Mouse (Mus musculus) olfactory bulb, adult 2 months (tissue): ENCODE measurements around the gene Tshz2. TPM values are rescaled to one million over a fixed set of nuclear protein-coding genes. Genes with fewer than 3 reads are reported as not detected.

Experiments used
- H3K27ac ChIP-seq: fragments of 200-500 bp; 2 replicates; pipeline ENCODE4 v1.5.1; 2012; ENCODE audit warnings: low read depth, low read length; ENCODE audit not compliant: insufficient read depth
- H3K4me1 ChIP-seq: fragments of 200-500 bp; 2 replicates; pipeline ENCODE4 v1.6.1; 2012; ENCODE audit warnings: low read length; ENCODE audit not compliant: control insufficient read depth, insufficient read depth
- H3K4me3 ChIP-seq: fragments of 200-500 bp; 2 replicates; pipeline ENCODE4 v1.5.1; 2012; ENCODE audit warnings: mild to moderate bottlenecking, low read depth, low read length, moderate library complexity; ENCODE audit not compliant: insufficient read depth
- CTCF ChIP-seq: fragments of 200-500 bp; IDR thresholded peaks from 2 replicates; pipeline ENCODE4 v1.5.1; 2012; ENCODE audit warnings: low read depth, mild to moderate bottlenecking, low read length, moderate library complexity; ENCODE audit not compliant: insufficient read depth
- POLR2A ChIP-seq: fragments of 200-500 bp; IDR thresholded peaks from 2 replicates; pipeline ENCODE4 v1.6.1; 2012; ENCODE audit warnings: mild to moderate bottlenecking, low read depth, low read length, moderate library complexity; ENCODE audit not compliant: insufficient read depth
- WGBS: fragments of 180-500 bp; shearing (Covaris S2); methylation state at CpG from one replicate; pipeline ENCODE4 v1.1.7; 2018; 5-methylcytosine and 5-hydroxymethylcytosine counted together
- polyA plus RNA-seq: library from polyadenylated mRNA; stranded (reverse); fragments of >200 nt; gene quantifications from 2 replicates; pipeline ENCODE4 v1.2.4, GENCODE M21; 2012; ENCODE audit warnings: low replicate concordance; ENCODE audit not compliant: missing spikeins, insufficient read depth, insufficient read length

The Tshz2 gene
- polyA plus RNA-seq, 1 experiment = not detected

DNA sequence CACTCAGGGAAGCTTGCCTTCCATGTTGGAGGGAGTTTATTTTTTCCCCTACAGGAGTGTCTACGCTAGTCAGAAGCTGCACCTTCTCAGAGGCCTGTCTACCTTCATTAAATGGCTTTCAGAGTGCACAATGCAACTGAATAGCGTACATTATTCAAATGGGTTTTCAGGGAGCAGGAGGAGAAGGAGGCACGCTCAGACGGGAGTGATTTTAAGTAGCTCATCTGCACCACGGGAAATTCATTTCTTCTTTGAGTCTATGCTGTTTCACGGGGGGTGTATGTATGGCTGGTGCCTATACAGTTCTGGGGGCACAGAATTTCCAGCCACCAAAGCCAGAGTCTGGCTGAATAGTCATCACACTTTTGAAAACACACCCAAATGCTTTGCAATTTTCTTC is 35.5 kb upstream of the Tshz2 start:
- no peak overlapping the region for H3K27ac ChIP-seq
- 69% methylated on average over 6 of the region's 6 CpGs for WGBS
- H3K4me1 ChIP-seq = no peaks in the 10 kb centered on the region
- H3K4me3 ChIP-seq = no peak overlapping the region
- TF ChIP-seq CTCF = no peak
- TF ChIP-seq POLR2A = no peak

DNA sequence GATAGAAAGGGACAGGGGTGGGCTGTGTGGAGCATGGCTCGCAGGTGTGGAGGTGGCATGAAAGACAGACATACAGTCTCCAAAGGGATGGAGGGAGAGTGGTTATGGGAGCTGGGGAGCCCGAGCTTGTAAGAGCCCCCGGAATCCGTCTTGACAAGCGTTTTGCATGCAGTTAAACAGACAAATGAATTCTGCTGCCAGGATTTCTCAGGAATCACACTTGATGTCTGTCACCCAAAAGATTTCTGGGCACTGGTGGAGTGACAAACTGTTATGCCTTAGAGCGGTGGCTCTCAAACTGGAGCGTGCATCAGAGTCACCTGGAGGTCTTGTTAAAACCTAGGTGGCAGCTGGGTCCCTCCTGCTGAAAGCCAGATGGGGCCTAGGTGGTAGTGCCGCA is 34.8 kb upstream of the Tshz2 start:
- TF ChIP-seq CTCF (no peak), POLR2A (no peak)
- H3K27ac ChIP-seq = no peak overlapping the region
- no peaks in the 10 kb centered on the region for H3K4me1 ChIP-seq
- 90% methylated on average over 8 of the region's 8 CpGs for WGBS
- H3K4me3 ChIP-seq = no peak overlapping the region

DNA sequence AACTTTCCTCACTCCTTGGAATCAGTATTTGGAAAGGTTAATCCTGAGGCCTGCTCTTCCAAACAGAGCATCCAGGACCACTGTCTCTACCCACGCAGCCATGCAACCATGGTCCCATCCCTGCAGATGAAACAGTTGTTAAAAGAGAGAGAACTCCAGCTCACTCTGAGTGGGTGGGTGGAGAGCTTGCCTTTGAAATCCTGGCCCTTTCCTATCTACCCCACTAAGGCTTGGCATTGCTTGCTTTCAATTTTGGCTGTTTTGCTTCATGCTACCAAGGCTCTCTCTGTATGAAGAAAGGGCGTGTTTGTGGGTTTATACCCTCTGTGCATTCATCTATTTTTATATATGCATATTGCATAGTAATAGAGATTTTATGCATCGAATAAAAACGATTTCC is 33.2 kb upstream of the Tshz2 start:
- H3K27ac ChIP-seq = no peak overlapping the region
- no peaks in the 10 kb centered on the region for H3K4me1 ChIP-seq
- H3K4me3 ChIP-seq = no peak overlapping the region
- WGBS = 91% methylated on average over 4 of the region's 4 CpGs
- TF ChIP-seq CTCF = no peak
- TF ChIP-seq POLR2A = no peak

DNA sequence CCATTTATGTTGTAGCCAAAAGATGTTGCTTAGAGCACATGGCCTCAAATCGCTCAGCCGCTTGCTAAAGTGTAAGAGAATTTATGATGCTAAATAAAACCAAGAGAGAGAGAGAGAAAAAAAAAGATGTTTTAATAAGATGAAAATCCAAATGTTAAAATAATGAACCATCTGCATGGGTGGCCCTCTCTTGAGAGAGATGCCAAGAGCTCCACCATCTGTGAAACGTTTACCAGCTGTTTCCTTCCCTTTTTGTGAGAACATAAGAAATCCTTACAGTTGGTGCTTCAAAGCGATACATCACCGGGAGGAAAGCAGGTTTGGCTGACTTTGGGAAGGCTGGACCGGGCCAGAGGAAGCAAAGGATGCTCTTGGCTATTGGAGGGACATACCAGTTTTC is 32.6 kb upstream of the Tshz2 start:
- Histone ChIP-seq H3K4me3 (no peak overlapping the region), H3K27ac (no peak overlapping the region)
- WGBS = 74% methylated on average over 6 of the region's 6 CpGs

DNA sequence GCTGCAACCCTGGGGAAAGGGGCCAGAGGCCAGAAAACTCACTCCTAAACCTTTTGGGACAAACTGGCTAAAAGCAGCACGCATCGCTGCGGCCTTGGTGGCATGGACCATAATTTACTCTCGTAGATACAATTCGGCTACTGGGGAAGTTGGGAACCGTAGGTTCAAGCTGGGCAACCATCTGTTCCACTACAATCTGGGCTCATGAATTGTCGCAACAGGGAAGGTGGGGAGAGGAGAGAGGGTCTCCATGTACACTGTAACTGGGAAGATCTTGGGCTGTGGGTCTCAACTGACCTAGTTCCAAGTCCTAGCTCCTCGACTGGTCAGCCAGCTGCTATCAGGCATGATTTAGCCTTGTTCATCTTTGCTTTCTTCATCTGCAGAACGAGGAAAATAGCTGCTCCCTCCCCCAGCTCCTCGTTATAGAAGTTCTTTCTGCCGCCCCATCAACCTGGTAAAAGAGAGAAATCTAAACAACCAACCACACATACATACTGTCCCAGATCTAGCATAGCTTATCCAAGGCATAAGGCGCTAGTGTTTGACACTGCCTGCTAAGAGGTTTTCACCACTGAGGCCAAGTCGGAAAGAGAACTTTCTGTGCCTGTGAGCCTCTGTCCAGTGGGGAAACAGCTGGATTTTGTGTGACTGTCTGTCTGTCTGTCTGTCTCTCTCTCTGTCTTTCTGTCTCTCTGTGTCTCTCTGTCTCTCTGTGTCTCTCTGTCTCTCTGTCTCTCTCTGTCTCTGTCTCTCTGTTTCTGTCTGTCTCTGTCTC is 25.7 kb upstream of the Tshz2 start:
- Histone ChIP-seq H3K4me1 (peaks cover 2% of the 10 kb centered on the region; the same call in 1 of the 2 replicates), H3K27ac (no peak overlapping the region), H3K4me3 (no peak overlapping the region)
- 83% methylated on average over 13 of the region's 13 CpGs for WGBS
- TF ChIP-seq CTCF = no peak
- TF ChIP-seq POLR2A = no peak

More for the DNA sequence above, 32.6 kb upstream of the Tshz2 start:
- TF ChIP-seq CTCF (no peak), POLR2A (no peak)
- H3K4me1 ChIP-seq = no peaks in the 10 kb centered on the region

DNA sequence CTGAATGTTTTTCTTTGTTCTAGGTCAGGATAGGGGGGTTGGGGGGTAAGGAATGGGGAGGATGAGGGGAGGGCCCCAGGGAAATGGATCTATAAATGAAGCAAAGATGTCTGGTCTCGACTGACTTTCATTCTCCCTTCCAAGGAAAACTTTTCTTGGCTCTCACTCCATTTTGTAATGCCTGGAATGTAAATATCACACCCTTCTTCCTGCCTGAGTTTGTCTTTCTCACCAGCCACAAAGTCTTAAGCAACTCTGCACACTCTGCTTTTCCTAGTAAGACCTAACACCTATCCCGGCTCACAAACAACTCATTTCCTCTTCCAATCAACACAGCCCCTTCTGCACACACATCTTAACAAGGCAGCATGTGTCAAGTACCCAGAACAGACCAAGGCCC is 25.0 kb upstream of the Tshz2 start:
- no peak for TF ChIP-seq CTCF
- no peak for TF ChIP-seq POLR2A
- 62% methylated on average over 2 of the region's 2 CpGs for WGBS
- Histone ChIP-seq H3K27ac (no peak overlapping the region), H3K4me1 (peaks cover 2% of the 10 kb centered on the region; the same call in 1 of the 2 replicates), H3K4me3 (no peak overlapping the region)

DNA sequence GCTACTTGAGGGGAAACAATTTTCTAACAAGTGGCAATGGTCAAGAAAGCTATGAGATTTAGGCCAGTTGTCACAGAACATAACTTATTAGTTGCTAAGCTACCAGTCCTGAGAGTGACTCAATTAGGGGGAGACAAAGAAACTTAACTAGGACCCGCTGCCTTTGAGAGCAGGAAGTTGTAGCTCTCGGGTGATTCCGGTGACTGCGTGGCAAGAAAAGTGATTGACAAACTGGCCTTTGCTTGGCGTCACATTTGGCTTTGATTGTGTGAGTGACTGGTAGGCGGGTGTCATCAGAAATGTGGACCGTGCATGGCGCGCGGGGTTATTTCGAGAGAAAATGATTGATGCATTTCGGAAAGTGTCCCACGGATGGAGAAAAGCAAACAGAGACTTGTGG is 22.9 kb upstream of the Tshz2 start:
- Histone ChIP-seq H3K4me3 (no peak overlapping the region), H3K4me1 (peaks cover 2% of the 10 kb centered on the region; the same call in 1 of the 2 replicates), H3K27ac (no peak overlapping the region)
- 37% methylated on average over 13 of the region's 13 CpGs for WGBS
- TF ChIP-seq CTCF (no peak), POLR2A (no peak)

DNA sequence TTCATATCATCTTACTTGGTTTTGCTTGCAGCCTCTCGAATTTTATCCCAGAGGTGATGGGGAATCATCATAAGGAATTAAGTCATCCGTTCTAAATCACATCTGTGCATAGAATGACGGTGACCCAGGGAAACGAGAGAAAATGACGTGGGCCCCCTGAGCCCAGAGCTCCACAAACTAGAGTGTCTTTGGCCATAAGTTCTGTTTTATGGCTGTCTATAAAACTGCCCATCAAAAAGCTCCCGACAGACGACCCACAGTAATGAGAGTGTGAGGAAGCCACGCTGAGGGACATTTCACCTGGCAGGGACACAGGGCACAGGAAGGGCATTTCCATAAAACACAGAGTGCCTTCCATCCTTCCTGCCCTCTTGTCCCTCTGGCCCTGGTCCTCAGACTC is 21.9 kb upstream of the Tshz2 start:
- Histone ChIP-seq H3K4me1 (peaks cover 2% of the 10 kb centered on the region; the same call in 1 of the 2 replicates), H3K4me3 (no peak overlapping the region), H3K27ac (no peak overlapping the region)
- WGBS = 93% methylated on average over 8 of the region's 8 CpGs
- TF ChIP-seq POLR2A (no peak), CTCF (no peak)

DNA sequence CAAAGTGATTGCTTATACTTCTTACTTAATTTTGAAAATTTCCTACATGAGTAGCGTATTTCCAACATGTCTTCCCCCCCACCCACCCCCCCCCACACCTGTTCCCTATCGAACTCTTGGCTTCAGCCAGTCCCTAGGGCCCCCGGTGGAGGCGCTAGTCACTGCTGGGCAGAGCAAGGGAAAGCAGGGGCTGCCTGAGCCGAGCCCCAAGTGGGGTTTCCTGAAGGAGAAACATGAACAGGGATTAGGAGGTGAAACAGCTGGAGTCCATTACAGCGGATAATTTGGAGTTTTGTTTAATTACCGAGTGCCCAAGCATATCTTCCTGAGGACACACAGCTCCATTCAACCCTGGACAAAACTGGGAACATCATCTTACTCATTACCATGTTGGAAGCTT is 21.3 kb upstream of the Tshz2 start:
- Histone ChIP-seq H3K4me3 (no peak overlapping the region), H3K4me1 (peaks cover 2% of the 10 kb centered on the region; the same call in 1 of the 2 replicates), H3K27ac (no peak overlapping the region)
- no peak for TF ChIP-seq POLR2A
- TF ChIP-seq CTCF = no peak
- WGBS = 25% methylated on average over 7 of the region's 7 CpGs

DNA sequence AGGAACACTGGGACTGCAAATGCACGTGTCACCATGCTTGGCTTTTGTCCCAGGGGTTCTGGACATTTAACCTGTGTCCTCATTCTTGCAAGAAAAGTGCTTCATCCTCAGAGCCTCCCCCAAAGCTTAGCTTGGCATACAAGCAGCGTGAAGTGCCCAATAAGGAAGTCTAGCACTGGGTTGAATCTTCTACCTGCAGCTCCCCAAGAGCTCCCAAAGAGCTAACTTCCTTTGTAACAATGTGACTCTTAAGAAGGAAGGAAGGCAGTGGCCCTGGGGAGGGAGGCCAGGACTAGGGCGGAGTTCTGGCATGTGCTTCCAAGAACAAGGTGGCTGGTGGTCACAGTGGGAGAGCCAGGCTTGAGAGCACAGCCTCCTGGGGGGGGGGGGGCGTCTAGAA is 18.1 kb upstream of the Tshz2 start:
- no peak overlapping the region for H3K4me3 ChIP-seq
- WGBS = 62% methylated on average over 4 of the region's 4 CpGs
- peaks cover 2% of the 10 kb centered on the region; the same call in 1 of the 2 replicates for H3K4me1 ChIP-seq
- no peak for TF ChIP-seq POLR2A
- TF ChIP-seq CTCF = no peak
- no peak overlapping the region for H3K27ac ChIP-seq
